Mouse (Mus musculus) CD4-positive, CD25-positive, alpha-beta regulatory T cell, adult 2 months (primary cell): Measurements from ENCODE around the gene Igtp.

Experiments
- DNase-seq: peaks from one replicate; pipeline ENCODE4 v3.0.0-alpha.2; 2012; ENCODE audit warnings: low read depth, low spot score

The Igtp gene

GRCm38 (mm10) chr11:58199229-58200037 lies at the start of gene Igtp, which contains the start of gene Irgm2:
Igtp (plus strand) TSS chr11:58199556.
Irgm2 (plus strand) TSS chr11:58199618.
- peak; percentile 90 for DNase-seq

GRCm38 (mm10) chr11:58155458-58155857 lies 43.9 kb upstream of the Igtp start:
- DNase-seq = no peak

GRCm38 (mm10) chr11:58156871-58157270 lies 42.5 kb upstream of the Igtp start:
- DNase-seq = no peak

GRCm38 (mm10) chr11:58165072-58165471 lies 34.3 kb upstream of the Igtp start:
- peak; percentile 49 for DNase-seq

- no peak for DNase-seq
Observed at GRCm38 (mm10) chr11:58167822-58168166, 31.6 kb upstream of the Igtp start.

- peak; percentile 89 for DNase-seq
Observed at GRCm38 (mm10) chr11:58168167-58168915, 31.0 kb upstream of the Igtp start, which contains the start of gene Gemin5. Gemin5 (minus strand) TSS chr11:58168539.

- no peak for DNase-seq
Observed at GRCm38 (mm10) chr11:58169666-58170065, 29.7 kb upstream of the Igtp start.

- peak; percentile 96 for DNase-seq
Observed at GRCm38 (mm10) chr11:58171459-58172091, 27.8 kb upstream of the Igtp start, which contains the start of gene Mrpl22. Mrpl22 (plus strand) TSS chr11:58171661.

GRCm38 (mm10) chr11:58179563-58179962 lies 19.8 kb upstream of the Igtp start:
- peak; percentile 95 for DNase-seq

GRCm38 (mm10) chr11:58179986-58180385 lies 19.4 kb upstream of the Igtp start:
- DNase-seq = peak; percentile 48

- DNase-seq = no peak
Observed at GRCm38 (mm10) chr11:58180756-58181155, 18.6 kb upstream of the Igtp start.

- peak; percentile 66 for DNase-seq
Observed at GRCm38 (mm10) chr11:58183579-58183978, 15.8 kb upstream of the Igtp start.

GRCm38 (mm10) chr11:58189675-58190074 lies 9.7 kb upstream of the Igtp start:
- DNase-seq = peak; percentile 65

GRCm38 (mm10) chr11:58193326-58193725 lies 6.0 kb upstream of the Igtp start:
- peak; percentile 34 for DNase-seq

- no peak for DNase-seq
Observed at GRCm38 (mm10) chr11:58193860-58194520, 5.4 kb upstream of the Igtp start.

GRCm38 (mm10) chr11:58198663-58199062 lies 693 bp upstream of the Igtp start:
- no peak for DNase-seq

GRCm38 (mm10) chr11:58200226-58200625 lies 870 bp downstream of the Igtp start:
- DNase-seq = peak; percentile 37

GRCm38 (mm10) chr11:58201052-58201451 lies 1.7 kb downstream of the Igtp start:
- peak; percentile 56 for DNase-seq

GRCm38 (mm10) chr11:58210321-58210886 lies 11.0 kb downstream of the Igtp start:
- peak; percentile 42 for DNase-seq

- DNase-seq = peak; percentile 74
Observed at GRCm38 (mm10) chr11:58211062-58211681, 11.8 kb downstream of the Igtp start.

- DNase-seq = peak; percentile 74
Observed at GRCm38 (mm10) chr11:58211682-58212067, 12.3 kb downstream of the Igtp start.
